Mouse (Mus musculus) G1E (cell line): ENCODE results near the gene Med9. TPM values are rescaled to one million over a fixed set of nuclear protein-coding genes. Genes with fewer than 3 reads are reported as not detected.

Source experiments
- ATAC-seq: 2 replicates; pipeline ENCODE4 v1.8.0; 2016; ENCODE audit warnings: mild to moderate bottlenecking; ENCODE audit not compliant: insufficient number of reproducible peaks, poor library complexity, low FRiP score, severe bottlenecking; ENCODE audit errors: extremely low read depth
- DNase-seq: peaks from one replicate; pipeline ENCODE4 v3.0.0; 2012; ENCODE audit warnings: low spot score
- H3K27me3 ChIP-seq: 2 replicates; pipeline ENCODE4 v1.6.1; 2012; ENCODE audit warnings: mild to moderate bottlenecking, low read length, inconsistent platforms; ENCODE audit not compliant: insufficient read depth
- H3K36me3 ChIP-seq: replicated peaks from 2 replicates; pipeline ENCODE3; 2012; ENCODE audit warnings: mild to moderate bottlenecking, inconsistent platforms
- H3K4me1 ChIP-seq: 2 replicates; pipeline ENCODE4 v1.6.1; 2012; ENCODE audit warnings: low read depth, low read length, inconsistent platforms, mixed read lengths; ENCODE audit not compliant: insufficient read depth
- H3K4me3 ChIP-seq: 2 replicates; pipeline ENCODE4 v1.5.1; 2012; ENCODE audit warnings: low read depth, mild to moderate bottlenecking, inconsistent platforms, low read length, moderate library complexity, mixed read lengths
- H3K9me3 ChIP-seq: replicated peaks from 2 replicates; pipeline ENCODE4 v1.6.1; 2012; ENCODE audit warnings: inconsistent platforms
- CTCF ChIP-seq: IDR thresholded peaks from 2 replicates; pipeline ENCODE4 v1.5.1; 2012; ENCODE audit warnings: low read depth, low read length, inconsistent platforms, mixed read lengths
- GATA1 ChIP-seq: IDR thresholded peaks from 2 replicates; pipeline ENCODE4 v1.6.1; 2012; ENCODE audit warnings: borderline replicate concordance, low read length, inconsistent platforms, mixed read lengths
- GATA2 ChIP-seq: IDR thresholded peaks from 2 replicates; pipeline ENCODE4 v1.6.1; 2012; ENCODE audit warnings: low read depth, low read length, inconsistent platforms, borderline replicate concordance
- POLR2AphosphoS5 ChIP-seq: IDR thresholded peaks from 2 replicates; pipeline ENCODE4 v1.6.1; 2012; ENCODE audit warnings: low read depth, low read length, inconsistent platforms; ENCODE audit not compliant: insufficient replicate concordance
- TAL1 ChIP-seq: conservative IDR thresholded peaks from 2 replicates; pipeline ENCODE4 v1.6.1; 2012; ENCODE audit warnings: low read depth, low read length, inconsistent platforms, mixed read lengths
- polyA plus RNA-seq: library from polyadenylated mRNA; stranded (reverse); fragments of >175 nt; gene quantifications from 2 replicates; pipeline ENCODE4 v1.2.3, GENCODE M21; 2012
- total RNA-seq, 2 experiments: library from RNA; stranded (forward) in 1 of 2; stranded (reverse) in 1 of 2; fragments of 200-1000 nt in 1 of 2; fragments of >200 nt in 1 of 2; fragmentation: Nextera tagmentation in 1 of 2; gene quantifications; 2 replicates each; pipeline ENCODE4 v1.2.3; 2014 to 2017

Gene Med9
- total and polyA plus RNA-seq, 3 experiments, result 13.7 to 59.5 (median 23.2) TPM

GRCm38 (mm10) chr11:60004716-60005115 is 56.7 kb downstream of the Med9 start:
- Histone ChIP-seq H3K4me1 (no peaks in the 10 kb centered on the region), H3K27me3 (peaks cover 22% of the 10 kb centered on the region), H3K36me3 (no peaks in the 10 kb centered on the region), H3K4me3 (no peak overlapping the region), H3K9me3 (no peaks in the 10 kb centered on the region)
- DNase-seq (no peak), ATAC-seq (no peak)
- TF ChIP-seq CTCF (no peak), GATA2 (no peak), POLR2AphosphoS5 (no peak), TAL1 (no peak), GATA1 (no peak)

- no peaks in the 10 kb centered on the region for H3K36me3 ChIP-seq
- H3K9me3 ChIP-seq, result no peaks in the 10 kb centered on the region
- H3K4me3 ChIP-seq, result no peak overlapping the region
- TF ChIP-seq GATA2 (no peak), POLR2AphosphoS5 (no peak), CTCF (no peak), TAL1 (no peak), GATA1 (no peak)
- ATAC-seq (no peak), DNase-seq (no peak)
- H3K4me1 ChIP-seq, result no peaks in the 10 kb centered on the region
- H3K27me3 ChIP-seq, result peaks cover 26% of the 10 kb centered on the region
These were observed 57.9 kb downstream of the Med9 start for GRCm38 (mm10) chr11:60005866-60006265.

DNA sequence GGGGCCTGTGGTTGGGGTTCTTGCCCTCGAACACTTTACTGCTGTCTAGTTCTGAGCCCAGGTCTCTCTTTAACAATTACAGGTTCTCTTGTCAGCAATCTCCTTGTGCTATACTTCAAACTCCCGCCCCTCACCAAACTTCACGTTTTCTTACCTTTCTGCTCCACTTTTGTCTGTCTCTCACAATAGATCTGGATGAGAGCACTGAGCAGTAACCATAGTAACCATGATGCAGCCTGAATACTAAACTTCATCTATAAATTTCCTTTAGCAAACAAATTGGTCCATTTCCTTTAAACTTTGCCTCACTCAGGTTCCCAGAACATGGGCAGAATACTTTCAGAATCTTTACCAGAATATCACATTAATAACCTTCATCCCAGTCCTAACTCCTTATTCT is 61.4 kb downstream of the Med9 start:
- H3K27me3 ChIP-seq, result peaks cover 41% of the 10 kb centered on the region
- H3K36me3 ChIP-seq, result no peaks in the 10 kb centered on the region
- no peak for ATAC-seq
- no peak overlapping the region for H3K4me3 ChIP-seq
- no peaks in the 10 kb centered on the region for H3K4me1 ChIP-seq
- no peak for DNase-seq
- no peaks in the 10 kb centered on the region for H3K9me3 ChIP-seq
- TF ChIP-seq CTCF (no peak), POLR2AphosphoS5 (no peak), TAL1 (no peak), GATA2 (no peak), GATA1 (no peak)

- Histone ChIP-seq H3K4me1 (no peaks in the 10 kb centered on the region), H3K4me3 (no peak overlapping the region), H3K9me3 (no peaks in the 10 kb centered on the region), H3K36me3 (no peaks in the 10 kb centered on the region), H3K27me3 (peaks cover 45% of the 10 kb centered on the region)
- DNase-seq, result no peak
- TF ChIP-seq GATA1 (no peak), TAL1 (no peak), GATA2 (no peak), CTCF (no peak), POLR2AphosphoS5 (no peak)
- ATAC-seq, result no peak
These were observed 63.5 kb downstream of the Med9 start for GRCm38 (mm10) chr11:60011516-60011915.

Other genes with a start within 250 kb of the Med9 start
- not detected in 2 replicates for gene Pld6, start 160.6 kb upstream of the Med9 start, total RNA-seq (2014; fragmentation: Nextera tagmentation)
- not detected in 2 replicates for gene Pld6, start 160.6 kb upstream of the Med9 start, total RNA-seq (2017)
- gene Pld6, start 160.6 kb upstream of the Med9 start, polyA plus RNA-seq, result not detected in 2 replicates
- gene Flcn, start 138.2 kb upstream of the Med9 start, total RNA-seq (2014; fragmentation: Nextera tagmentation), result 40.0 and 54.7 TPM in 2 replicates
- gene Flcn, start 138.2 kb upstream of the Med9 start, total RNA-seq (2017), result 60.9 and 69.8 TPM in 2 replicates
- gene Flcn, start 138.2 kb upstream of the Med9 start, polyA plus RNA-seq, result 31.2 and 34.9 TPM in 2 replicates
- gene Nt5m, start 108.8 kb upstream of the Med9 start, total RNA-seq (2014; fragmentation: Nextera tagmentation), result 14.0 and 15.7 TPM in 2 replicates
- 19.3 and 20.2 TPM in 2 replicates for gene Nt5m, start 108.8 kb upstream of the Med9 start, total RNA-seq (2017)
- gene Nt5m, start 108.8 kb upstream of the Med9 start, polyA plus RNA-seq, result 11.7 and 14.0 TPM in 2 replicates
- gene Cops3, start 108.4 kb upstream of the Med9 start, total RNA-seq (2014; fragmentation: Nextera tagmentation), result 157 and 165 TPM in 2 replicates
- 231 and 247 TPM in 2 replicates for gene Cops3, start 108.4 kb upstream of the Med9 start, total RNA-seq (2017)
- 15.2 and 20.8 TPM in 2 replicates for gene Cops3, start 108.4 kb upstream of the Med9 start, polyA plus RNA-seq
- gene Rasd1, start 16.7 kb downstream of the Med9 start, total RNA-seq (2014; fragmentation: Nextera tagmentation), result not detected in 2 replicates
- 0.22 TPM in 1 of 2 replicates, not detected in the other for gene Rasd1, start 16.7 kb downstream of the Med9 start, total RNA-seq (2017)
- gene Rasd1, start 16.7 kb downstream of the Med9 start, polyA plus RNA-seq, result not detected in 2 replicates
- gene Pemt, start 98.3 kb downstream of the Med9 start, total RNA-seq (2014; fragmentation: Nextera tagmentation), result 2.8 and 7.9 TPM in 2 replicates
- 3.0 and 3.8 TPM in 2 replicates for gene Pemt, start 98.3 kb downstream of the Med9 start, total RNA-seq (2017)
- 1.9 and 6.5 TPM in 2 replicates for gene Pemt, start 98.3 kb downstream of the Med9 start, polyA plus RNA-seq
- 77.4 and 78.1 TPM in 2 replicates for gene Rai1, start 156.8 kb downstream of the Med9 start, total RNA-seq (2014; fragmentation: Nextera tagmentation)
- gene Rai1, start 156.8 kb downstream of the Med9 start, total RNA-seq (2017), result 10.3 and 13.5 TPM in 2 replicates
- 107 TPM in 2 replicates for gene Rai1, start 156.8 kb downstream of the Med9 start, polyA plus RNA-seq